Mouse (Mus musculus): Measurements from ENCODE around the gene Cxcl16.

- TF ChIP-seq FLI1 (IDR thresholded peaks at IDR 0.05; ENCODE audit: low read length) (no peak), GATA1 (IDR thresholded peaks at IDR 0.05; ENCODE audit: borderline replicate concordance, low read length) (no peak)
Measured at GRCm38 (mm10) chr11:70444667-70445066, 15.1 kb downstream of the Cxcl16 start.
